Mouse (Mus musculus) adrenal gland, adult 18-20 months (tissue): ENCODE data around the gene Pold2. TPM values are rescaled to one million over a fixed set of nuclear protein-coding genes. Genes with fewer than 3 reads are reported as not detected.

ENCODE experiments used
- DNase-seq, 2 experiments: peaks; one replicate each; pipeline ENCODE4 v3.0.0; 2021 to 2022; ENCODE audit warnings: low spot score in 2 of 2
- total RNA-seq, 2 experiments: library from RNA; stranded (reverse); gene quantifications; 1 replicate in 1 of 2; 2 replicates in 1 of 2; pipeline ENCODE4 v1.2.3; 2021

Pold2 gene
- total RNA-seq, 2 experiments from 2014 or later, result 34.1 to 44.6 TPM

GRCm38 (mm10) chr11:5828509-5829191, 49.4 kb downstream of the Pold2 start:
- DNase-seq, result no peak

GRCm38 (mm10) chr11:5827931-5828330, 50.2 kb downstream of the Pold2 start:
- DNase-seq, result no peak

GRCm38 (mm10) chr11:5825432-5825831, 52.7 kb downstream of the Pold2 start:
- DNase-seq, result no peak

Other genes with a start within 250 kb of the Pold2 start
- gene Mrps24, start 162.6 kb downstream of the Pold2 start, total RNA-seq, result 100 to 1,000 TPM; 127 to 172 TPM
- gene Urgcp, start 115.9 kb downstream of the Pold2 start, total RNA-seq, result 10 to 100 TPM; 70.4 to 74.7 TPM
- 10 to 100 TPM; 50.1 to 65.1 TPM for gene Dbnl, start 89.8 kb downstream of the Pold2 start, total RNA-seq
- gene Pgam2, start 74.6 kb downstream of the Pold2 start, total RNA-seq, result 1 to 10 TPM in 1 of 2 experiments, not detected in 1; 1.1 TPM
- gene Polm, start 40.3 kb downstream of the Pold2 start, total RNA-seq, result 1 to 10 TPM; 4.9 to 5.3 TPM
- gene Aebp1, start 16.3 kb downstream of the Pold2 start, total RNA-seq, result 100 to 1,000 TPM; 245 to 387 TPM
- not detected for gene Myl7, start 20.5 kb upstream of the Pold2 start, total RNA-seq
- 1 to 10 TPM; 3.9 to 6.9 TPM for gene Gck, start 71.8 kb upstream of the Pold2 start, total RNA-seq
- 10 to 100 TPM; 65.6 to 85.9 TPM for gene Ykt6, start 77.4 kb upstream of the Pold2 start, total RNA-seq
- gene Camk2b, start 188.1 kb upstream of the Pold2 start, total RNA-seq, result 10 to 100 TPM; 11.5 to 16.9 TPM